Mouse (Mus musculus) kidney, adult 11 months (tissue): ENCODE results near the gene Ptx4.
A peak's percentile ranks its signal among the peaks of the same experiment; 100 is the strongest.
"Not testable (repeated sequence)": the region's sequence is repeated elsewhere in the genome, so short reads cannot be mapped to it uniquely, and the experiment has no call there.

Experiments
- DNase-seq: peaks from one replicate; pipeline ENCODE4 v3.0.0; 2022

Ptx4 gene

GRCm38 (mm10) chr17:25115664-25116432 is 4.7 kb upstream of the Ptx4 start, which contains the start of gene Telo2:
Gene Telo2, minus strand, starts transcription at chr17:25115967.
- DNase-seq, result peak; percentile 89

GRCm38 (mm10) chr17:25117263-25117662 is 3.3 kb upstream of the Ptx4 start:
- no peak for DNase-seq

GRCm38 (mm10) chr17:25123979-25124378 is 3.4 kb downstream of the Ptx4 start:
- no peak for DNase-seq

GRCm38 (mm10) chr17:25125442-25126060 is 5.0 kb downstream of the Ptx4 start:
- not testable (repeated sequence) for DNase-seq

- no peak for DNase-seq
Observed at GRCm38 (mm10) chr17:25127079-25127478, 6.5 kb downstream of the Ptx4 start.

- no peak for DNase-seq
Observed at GRCm38 (mm10) chr17:25127681-25128080, 7.1 kb downstream of the Ptx4 start.

- no peak for DNase-seq
Observed at GRCm38 (mm10) chr17:25130060-25130459, 9.5 kb downstream of the Ptx4 start.

- DNase-seq, result peak; percentile 91
Observed at GRCm38 (mm10) chr17:25133275-25133698, 12.7 kb downstream of the Ptx4 start, which contains the start of gene Clcn7. Gene Clcn7, plus strand, starts transcription at chr17:25133391.

- DNase-seq, result peak; percentile 56
Observed at GRCm38 (mm10) chr17:25135622-25136021, 15.1 kb downstream of the Ptx4 start.

GRCm38 (mm10) chr17:25138803-25139202 is 18.2 kb downstream of the Ptx4 start:
- no peak for DNase-seq

- DNase-seq, result no peak
Observed at GRCm38 (mm10) chr17:25139960-25140359, 19.4 kb downstream of the Ptx4 start.

- no peak for DNase-seq
Observed at GRCm38 (mm10) chr17:25162161-25162560, 41.6 kb downstream of the Ptx4 start, which contains the start of gene Ccdc154. Gene Ccdc154, plus strand, starts transcription at chr17:25162461.

GRCm38 (mm10) chr17:25163387-25163786 is 42.8 kb downstream of the Ptx4 start:
- DNase-seq, result no peak

GRCm38 (mm10) chr17:25164770-25165169 is 44.2 kb downstream of the Ptx4 start:
- DNase-seq, result no peak

GRCm38 (mm10) chr17:25165970-25166671 is 45.6 kb downstream of the Ptx4 start:
- DNase-seq, result no peak

- no peak for DNase-seq
Observed at GRCm38 (mm10) chr17:25169706-25170105, 49.1 kb downstream of the Ptx4 start.

- no peak for DNase-seq
Observed at GRCm38 (mm10) chr17:25172558-25172957, 52.0 kb downstream of the Ptx4 start.
